Mouse (Mus musculus) spleen, adult 2 months (tissue): ENCODE results near the gene Crhr2. TPM values are rescaled to one million over a fixed set of nuclear protein-coding genes. Genes with fewer than 3 reads are reported as not detected.

Experiments used
- DNase-seq, 2 experiments: peaks; one replicate each; pipeline versions ENCODE4 v3.0.0 to v3.0.0-alpha.2; 2012 to 2021; ENCODE audit warnings: low spot score in 2 of 2, low read depth in 1 of 2
- H3K27ac ChIP-seq: fragments of 200-500 bp; 2 replicates; pipeline ENCODE4 v1.5.1; 2012; ENCODE audit warnings: low read length, inconsistent platforms; ENCODE audit not compliant: insufficient read depth
- H3K27me3 ChIP-seq: fragments of 200-500 bp; 2 replicates; pipeline ENCODE4 v1.6.1; 2012; ENCODE audit warnings: mild to moderate bottlenecking, moderate library complexity, low read length, inconsistent platforms; ENCODE audit not compliant: control insufficient read depth, insufficient read depth
- H3K36me3 ChIP-seq: fragments of 200-500 bp; 2 replicates; pipeline ENCODE4 v1.6.1; 2012; ENCODE audit warnings: mild to moderate bottlenecking, low read length, inconsistent platforms; ENCODE audit not compliant: control insufficient read depth, insufficient read depth
- H3K4me1 ChIP-seq: fragments of 200-500 bp; 2 replicates; pipeline ENCODE4 v1.6.1; 2011; ENCODE audit warnings: inconsistent platforms; ENCODE audit not compliant: control insufficient read depth, insufficient read depth, insufficient read length
- H3K4me3 ChIP-seq: fragments of 200-500 bp; 2 replicates; pipeline ENCODE4 v1.5.1; 2011; ENCODE audit warnings: mild to moderate bottlenecking, inconsistent platforms; ENCODE audit not compliant: insufficient read depth, insufficient read length; ENCODE audit errors: extremely low read depth
- CTCF ChIP-seq: fragments of 200-500 bp; IDR thresholded peaks from 2 replicates; pipeline ENCODE4 v1.5.1; 2011; ENCODE audit warnings: mild to moderate bottlenecking, inconsistent platforms; ENCODE audit not compliant: insufficient read depth, insufficient read length, insufficient replicate concordance; ENCODE audit errors: extremely low read depth
- POLR2A ChIP-seq: fragments of 200-500 bp; IDR thresholded peaks from 2 replicates; pipeline ENCODE4 v1.6.1; 2011; ENCODE audit warnings: low read depth, low read length, inconsistent platforms
- WGBS: fragments of 180-500 bp; shearing (Covaris S2); methylation state at CpG from one replicate; pipeline ENCODE4 v1.1.7; 2018; 5-methylcytosine and 5-hydroxymethylcytosine counted together
- polyA plus RNA-seq: library from polyadenylated mRNA; depleted of rRNA; stranded (reverse); fragments of >200 nt; gene quantifications from 2 replicates; pipeline ENCODE4 v1.2.3, GENCODE M21; 2012

Gene Crhr2
- polyA plus RNA-seq, 1 experiment = 0.07 TPM

- 83% methylated on average over 3 of the region's 3 CpGs for WGBS
- DNase-seq = no peak
- Histone ChIP-seq H3K27me3 (no peaks in the 10 kb centered on the region), H3K27ac (no peak overlapping the region), H3K36me3 (no peaks in the 10 kb centered on the region), H3K4me1 (no peaks in the 10 kb centered on the region), H3K4me3 (no peak overlapping the region)
- TF ChIP-seq CTCF (no peak), POLR2A (no peak)
Observed at GRCm38 (mm10) chr6:55152226-55152625, 19.4 kb upstream of the Crhr2 start.

- Histone ChIP-seq H3K4me1 (peaks cover 2% of the 10 kb centered on the region; the same call in 1 of the 2 replicates), H3K27me3 (no peaks in the 10 kb centered on the region), H3K27ac (no peak overlapping the region), H3K36me3 (no peaks in the 10 kb centered on the region), H3K4me3 (no peak overlapping the region)
- DNase-seq = no peak
- no peak for TF ChIP-seq CTCF
- no peak for TF ChIP-seq POLR2A
- 61% methylated on average over 4 of the region's 4 CpGs for WGBS
Observed at GRCm38 (mm10) chr6:55146138-55146537, 13.3 kb upstream of the Crhr2 start.

GRCm38 (mm10) chr6:55145285-55145684 lies 12.5 kb upstream of the Crhr2 start:
- Histone ChIP-seq H3K27me3 (no peaks in the 10 kb centered on the region), H3K4me3 (no peak overlapping the region), H3K4me1 (peaks cover 2% of the 10 kb centered on the region; the same call in 1 of the 2 replicates), H3K36me3 (no peaks in the 10 kb centered on the region), H3K27ac (no peak overlapping the region)
- no peak for DNase-seq
- TF ChIP-seq POLR2A = no peak
- TF ChIP-seq CTCF = no peak
- WGBS = 57% methylated on average over 5 of the region's 5 CpGs

GRCm38 (mm10) chr6:55138343-55138742 lies 5.5 kb upstream of the Crhr2 start:
- Histone ChIP-seq H3K4me3 (no peak overlapping the region), H3K4me1 (no peaks in the 10 kb centered on the region), H3K27ac (no peak overlapping the region), H3K36me3 (no peaks in the 10 kb centered on the region), H3K27me3 (no peaks in the 10 kb centered on the region)
- TF ChIP-seq POLR2A = no peak
- TF ChIP-seq CTCF = no peak
- DNase-seq = no peak

- WGBS = 89% methylated on average over 1 of the region's 1 CpGs
- Histone ChIP-seq H3K27ac (no peak overlapping the region), H3K4me3 (no peak overlapping the region), H3K36me3 (no peaks in the 10 kb centered on the region), H3K27me3 (no peaks in the 10 kb centered on the region), H3K4me1 (no peaks in the 10 kb centered on the region)
- DNase-seq = no peak
- no peak for TF ChIP-seq CTCF
- TF ChIP-seq POLR2A = no peak
Observed at GRCm38 (mm10) chr6:55133425-55133824, 609 bp upstream of the Crhr2 start.

- Histone ChIP-seq H3K4me1 (no peaks in the 10 kb centered on the region), H3K27ac (no peak overlapping the region), H3K36me3 (no peaks in the 10 kb centered on the region), H3K4me3 (no peak overlapping the region), H3K27me3 (no peaks in the 10 kb centered on the region)
- DNase-seq = no peak
- TF ChIP-seq POLR2A (no peak), CTCF (no peak)
- 75% methylated on average over 4 of the region's 4 CpGs for WGBS
Observed at GRCm38 (mm10) chr6:55131301-55131700, 1.5 kb downstream of the Crhr2 start.

- H3K4me1 ChIP-seq = no peaks in the 10 kb centered on the region
- TF ChIP-seq CTCF (no peak), POLR2A (no peak)
- 83% methylated on average over 6 of the region's 6 CpGs for WGBS
- DNase-seq = no peak
- H3K27me3 ChIP-seq = no peaks in the 10 kb centered on the region
- no peak overlapping the region for H3K4me3 ChIP-seq
- H3K36me3 ChIP-seq = no peaks in the 10 kb centered on the region
- no peak overlapping the region for H3K27ac ChIP-seq
Observed at GRCm38 (mm10) chr6:55130631-55131030, 2.2 kb downstream of the Crhr2 start.
